Mouse (Mus musculus) lung, embryonic 14.5 days (tissue): ENCODE data around the gene Tmprss2. TPM values are rescaled to one million over a fixed set of nuclear protein-coding genes. Genes with fewer than 3 reads are reported as not detected.

ENCODE experiments used
- ATAC-seq: fragments of 200-750 bp; cut with Nextera tagmentation; 2 replicates; pipeline ENCODE4 v1.8.0; 2017; ENCODE audit warnings: mild to moderate bottlenecking, moderate TSS enrichment, moderate library complexity; ENCODE audit not compliant: insufficient read depth
- DNase-seq: peaks from one replicate; pipeline ENCODE4 v3.0.0-alpha.2; 2015
- H3K27ac ChIP-seq: fragments of 300-500 bp; sonication (generic); 2 replicates; pipeline ENCODE4 v1.5.1; 2014; ENCODE audit warnings: low read depth, mild to moderate bottlenecking, moderate library complexity
- H3K27me3 ChIP-seq: fragments of 300-500 bp; sonication (generic); 2 replicates; pipeline ENCODE4 v1.6.1; 2014; ENCODE audit warnings: low read length, control low read depth; ENCODE audit not compliant: insufficient read depth
- H3K36me3 ChIP-seq: fragments of 300-500 bp; sonication (generic); 2 replicates; pipeline ENCODE4 v1.6.1; 2014; ENCODE audit warnings: control low read depth; ENCODE audit not compliant: insufficient read depth
- H3K4me1 ChIP-seq: fragments of 300-500 bp; sonication (generic); 2 replicates; pipeline ENCODE4 v1.6.1; 2014; ENCODE audit warnings: antibody characterized with exemption, control low read depth; ENCODE audit not compliant: insufficient read depth
- H3K4me2 ChIP-seq: fragments of 300-500 bp; sonication (generic); 2 replicates; pipeline ENCODE4 v1.6.1; 2014; ENCODE audit warnings: mild to moderate bottlenecking
- H3K4me3 ChIP-seq: fragments of 300-500 bp; sonication (generic); 2 replicates; pipeline ENCODE4 v1.5.1; 2014; ENCODE audit warnings: low read depth, low read length
- H3K9ac ChIP-seq: fragments of 300-500 bp; sonication (generic); 2 replicates; pipeline ENCODE4 v1.6.1; 2014
- H3K9me3 ChIP-seq: fragments of 300-500 bp; sonication (generic); 2 replicates; pipeline ENCODE4 v1.6.1; 2016; ENCODE audit warnings: low read depth, low read length, control low read depth
- CTCF ChIP-seq: IDR thresholded peaks from 2 replicates; pipeline ENCODE4 v1.5.1; 2016; ENCODE audit warnings: antibody characterized with exemption, low read depth
- WGBS: fragments of 180-500 bp; shearing (Covaris S2); extraction: QIAGEN DNeasy Blood & Tissue Kit; methylation state at CpG from one replicate; pipeline ENCODE4 v1.1.7; 2014; 5-methylcytosine and 5-hydroxymethylcytosine counted together
- polyA plus RNA-seq: library from polyadenylated mRNA; unstranded; fragments of >200 nt; fragmentation: Nextera tagmentation; extraction: Ambion mirVana; gene quantifications from 2 replicates; pipeline ENCODE4 v1.2.1, GENCODE M21; 2014

Tmprss2 gene
- polyA plus RNA-seq, 1 experiment from 2014 or later, result 7.4 TPM

GRCm38 (mm10) chr16:97632880-97633484 is 22.0 kb upstream of the Tmprss2 start:
- Histone ChIP-seq H3K27me3 (no peaks in the 10 kb centered on the region), H3K36me3 (no peaks in the 10 kb centered on the region), H3K4me1 (no peaks in the 10 kb centered on the region), H3K9ac (no peak overlapping the region), H3K4me2 (no peak overlapping the region), H3K4me3 (no peak overlapping the region), H3K27ac (peak overlapping the region; percentile 60; the same call in 1 of the 2 replicates), H3K9me3 (no peaks in the 10 kb centered on the region)
- ATAC-seq (peak; percentile 49; the same call in 1 of the 2 replicates), DNase-seq (peak; percentile 43)
- WGBS, result 45% methylated on average over 4 of the region's 4 CpGs
- no peak for TF ChIP-seq CTCF

GRCm38 (mm10) chr16:97623166-97623565 is 12.2 kb upstream of the Tmprss2 start:
- Histone ChIP-seq H3K9ac (no peak overlapping the region), H3K4me1 (no peaks in the 10 kb centered on the region), H3K27me3 (no peaks in the 10 kb centered on the region), H3K9me3 (no peaks in the 10 kb centered on the region), H3K36me3 (no peaks in the 10 kb centered on the region), H3K4me2 (no peak overlapping the region), H3K4me3 (no peak overlapping the region), H3K27ac (no peak overlapping the region)
- TF ChIP-seq CTCF, result no peak
- WGBS, result 69% methylated on average over 6 of the region's 6 CpGs
- ATAC-seq (no peak), DNase-seq (no peak)

- Histone ChIP-seq H3K4me3 (no peak overlapping the region), H3K4me1 (no peaks in the 10 kb centered on the region), H3K27ac (0 out of 2 replicates have a peak overlapping the region, but pooled peaks have one; percentile 6), H3K27me3 (no peaks in the 10 kb centered on the region), H3K36me3 (no peaks in the 10 kb centered on the region), H3K9me3 (no peaks in the 10 kb centered on the region), H3K4me2 (no peak overlapping the region), H3K9ac (no peak overlapping the region)
- ATAC-seq (no peak), DNase-seq (peak; percentile 21)
- no peak for TF ChIP-seq CTCF
- WGBS, result 30% methylated on average over 2 of the region's 2 CpGs
Observed at GRCm38 (mm10) chr16:97622383-97622889, 11.4 kb upstream of the Tmprss2 start.

GRCm38 (mm10) chr16:97618285-97618684 is 7.3 kb upstream of the Tmprss2 start:
- no peaks in the 10 kb centered on the region for H3K4me1 ChIP-seq
- no peak overlapping the region for H3K4me3 ChIP-seq
- TF ChIP-seq CTCF, result no peak
- H3K27me3 ChIP-seq, result no peaks in the 10 kb centered on the region
- WGBS, result 60% methylated on average over 2 of the region's 2 CpGs
- DNase-seq (no peak), ATAC-seq (no peak)
- no peaks in the 10 kb centered on the region for H3K9me3 ChIP-seq
- no peaks in the 10 kb centered on the region for H3K36me3 ChIP-seq
- no peak overlapping the region for H3K9ac ChIP-seq
- H3K27ac ChIP-seq, result no peak overlapping the region
- no peak overlapping the region for H3K4me2 ChIP-seq

- Histone ChIP-seq H3K4me2 (no peak overlapping the region), H3K27me3 (peaks cover 30% of the 10 kb centered on the region), H3K36me3 (no peaks in the 10 kb centered on the region), H3K4me3 (no peak overlapping the region), H3K9me3 (no peaks in the 10 kb centered on the region), H3K4me1 (no peaks in the 10 kb centered on the region), H3K27ac (no peak overlapping the region), H3K9ac (no peak overlapping the region)
- WGBS, result 35% methylated on average over 4 of the region's 4 CpGs
- ATAC-seq (no peak), DNase-seq (no peak)
- no peak for TF ChIP-seq CTCF
Observed at GRCm38 (mm10) chr16:97612009-97612408, 1.0 kb upstream of the Tmprss2 start.

GRCm38 (mm10) chr16:97610246-97610645 is 749 bp downstream of the Tmprss2 start:
- WGBS, result 4% methylated on average over 20 of the region's 20 CpGs
- no peak overlapping the region for H3K27ac ChIP-seq
- H3K4me3 ChIP-seq, result peak overlapping the region; percentile 40
- peak; percentile 27 for DNase-seq
- no peaks in the 10 kb centered on the region for H3K9me3 ChIP-seq
- peak overlapping the region; percentile 66 for H3K4me2 ChIP-seq
- ATAC-seq, result peak; percentile 38
- no peaks in the 10 kb centered on the region for H3K36me3 ChIP-seq
- H3K9ac ChIP-seq, result peak overlapping the region; percentile 43
- peaks cover 32% of the 10 kb centered on the region for H3K27me3 ChIP-seq
- no peaks in the 10 kb centered on the region for H3K4me1 ChIP-seq
- TF ChIP-seq CTCF, result no peak

GRCm38 (mm10) chr16:97609676-97610075 is 1.3 kb downstream of the Tmprss2 start:
- Histone ChIP-seq H3K36me3 (no peaks in the 10 kb centered on the region), H3K27ac (no peak overlapping the region), H3K27me3 (peaks cover 32% of the 10 kb centered on the region), H3K9me3 (no peaks in the 10 kb centered on the region), H3K4me2 (peak overlapping the region; percentile 66), H3K9ac (0 out of 2 replicates have a peak overlapping the region, but pooled peaks have one; percentile 23), H3K4me1 (no peaks in the 10 kb centered on the region), H3K4me3 (peak overlapping the region; percentile 40)
- WGBS, result 78% methylated on average over 2 of the region's 2 CpGs
- TF ChIP-seq CTCF, result no peak
- no peak for DNase-seq
- no peak for ATAC-seq
